Mouse (Mus musculus) megakaryocyte, adult 5-6 weeks (primary cell): Measurements from ENCODE around the gene Gm14326. TPM values are rescaled to one million over a fixed set of nuclear protein-coding genes. Genes with fewer than 3 reads are reported as not detected.
"Not testable (repeated sequence)": the region's sequence is repeated elsewhere in the genome, so short reads cannot be mapped to it uniquely, and the experiment has no call there.

Source experiments
- ATAC-seq: 2 replicates; pipeline ENCODE4 v1.8.0; 2016; ENCODE audit warnings: mild to moderate bottlenecking, inconsistent platforms; ENCODE audit not compliant: poor library complexity, severe bottlenecking
- total RNA-seq, 2 experiments: library from RNA; stranded (forward) in 1 of 2; stranded (reverse) in 1 of 2; fragments of 153-499, 151-499 nt in 1 of 2; fragments of 221-1000, 200-1000 nt in 1 of 2; gene quantifications; 2 replicates each; pipeline versions ENCODE4 v1.2.3 to v1.2.4; 2015 to 2017

Gene Gm14326
- total RNA-seq (2015) = 39.2 and 42.3 TPM in 2 replicates
- total RNA-seq (2017) = 21.5 and 26.1 TPM in 2 replicates

- ATAC-seq = peak; percentile 57; the same call in 1 of the 2 replicates
Observed at GRCm38 (mm10) chr2:177957145-177957544, at the start of gene Gm14326. TSS of gene Gm14326 (minus strand) at chr2:177957297.

GRCm38 (mm10) chr2:177974814-177975213, 17.7 kb upstream of the Gm14326 start:
- not testable (repeated sequence) for ATAC-seq

- not testable (repeated sequence) for ATAC-seq
Observed at GRCm38 (mm10) chr2:177956734-177957133, 363 bp downstream of the Gm14326 start.

GRCm38 (mm10) chr2:177925563-177926103, 31.5 kb downstream of the Gm14326 start, which contains the start of gene Zfp972:
TSS of gene Zfp972 (minus strand) at chr2:177925613.
- ATAC-seq = not testable (repeated sequence)

GRCm38 (mm10) chr2:177903276-177903675, 53.8 kb downstream of the Gm14326 start:
- not testable (repeated sequence) for ATAC-seq

GRCm38 (mm10) chr2:177898171-177898570, 58.9 kb downstream of the Gm14326 start:
- ATAC-seq = not testable (repeated sequence)

- not testable (repeated sequence) for ATAC-seq
Observed at GRCm38 (mm10) chr2:177897046-177897578, 60.0 kb downstream of the Gm14326 start, which contains the start of gene Gm14327. TSS of gene Gm14327 (plus strand) at chr2:177897096.

- not testable (repeated sequence) for ATAC-seq
Observed at GRCm38 (mm10) chr2:177887743-177888142, 69.4 kb downstream of the Gm14326 start.

Other genes starting within 250 kb of the Gm14326 start
- 1.2 and 1.3 TPM in 2 replicates for gene Gm14322, start 198.0 kb downstream of the Gm14326 start, total RNA-seq (2015)
- gene Gm14322, start 198.0 kb downstream of the Gm14326 start, total RNA-seq (2017) = 1.3 TPM in 1 of 2 replicates, not detected in the other
- gene Gm14325, start 117.0 kb downstream of the Gm14326 start, total RNA-seq (2015) = 9.7 and 16.7 TPM in 2 replicates
- gene Gm14325, start 117.0 kb downstream of the Gm14326 start, total RNA-seq (2017) = 18.7 and 31.8 TPM in 2 replicates
- 2.6 and 3.1 TPM in 2 replicates for gene Gm14327, start 60.2 kb downstream of the Gm14326 start, total RNA-seq (2015)
- gene Gm14327, start 60.2 kb downstream of the Gm14326 start, total RNA-seq (2017) = 1.2 and 1.3 TPM in 2 replicates
- gene Zfp972, start 31.7 kb downstream of the Gm14326 start, total RNA-seq (2015) = not detected in 2 replicates
- gene Zfp972, start 31.7 kb downstream of the Gm14326 start, total RNA-seq (2017) = 1.2 and 1.5 TPM in 2 replicates
- gene Zfp971, start 66.0 kb upstream of the Gm14326 start, total RNA-seq (2015) = 200 and 201 TPM in 2 replicates
- 107 and 108 TPM in 2 replicates for gene Zfp971, start 66.0 kb upstream of the Gm14326 start, total RNA-seq (2017)
- gene Zfp931, start 121.2 kb upstream of the Gm14326 start, total RNA-seq (2015) = 8.1 and 20.8 TPM in 2 replicates
- 11.4 and 14.1 TPM in 2 replicates for gene Zfp931, start 121.2 kb upstream of the Gm14326 start, total RNA-seq (2017)
- 1.5 TPM in 1 of 2 replicates, not detected in the other for gene Phactr3, start 161.7 kb upstream of the Gm14326 start, total RNA-seq (2015)
- gene Phactr3, start 161.7 kb upstream of the Gm14326 start, total RNA-seq (2017) = not detected in 2 replicates